Mouse (Mus musculus) intestine, postnatal 0 days (tissue): ENCODE data around the gene Frem2. TPM values are rescaled to one million over a fixed set of nuclear protein-coding genes. Genes with fewer than 3 reads are reported as not detected.
A peak's percentile ranks its signal among the peaks of the same experiment; 100 is the strongest.

Experiments
- ATAC-seq: fragments of 200-750 bp; cut with Nextera tagmentation; 2 replicates; pipeline ENCODE4 v1.8.0; 2017; ENCODE audit warnings: mild to moderate bottlenecking, moderate TSS enrichment, moderate library complexity
- H3K27ac ChIP-seq: fragments of 300-500 bp; sonication (generic); 2 replicates; pipeline ENCODE4 v1.5.1; 2014; ENCODE audit warnings: mild to moderate bottlenecking, low read depth, low read length, moderate library complexity
- H3K27me3 ChIP-seq: fragments of 300-500 bp; sonication (generic); replicated peaks from 2 replicates; pipeline ENCODE4 v1.6.1; 2014; ENCODE audit warnings: low read length, mixed read lengths; ENCODE audit not compliant: control insufficient read depth, insufficient read depth
- H3K36me3 ChIP-seq: fragments of 300-500 bp; sonication (generic); 2 replicates; pipeline ENCODE4 v1.6.1; 2014; ENCODE audit warnings: mild to moderate bottlenecking, moderate library complexity; ENCODE audit not compliant: control insufficient read depth, insufficient read depth
- H3K4me1 ChIP-seq: fragments of 300-500 bp; sonication (generic); replicated peaks from 2 replicates; pipeline ENCODE4 v1.6.1; 2014; ENCODE audit warnings: antibody characterized with exemption, low read length, mixed read lengths; ENCODE audit not compliant: control insufficient read depth, insufficient read depth
- H3K4me2 ChIP-seq: fragments of 300-500 bp; sonication (generic); replicated peaks from 2 replicates; pipeline ENCODE4 v1.6.1; 2014; ENCODE audit warnings: low read depth, mild to moderate bottlenecking, moderate library complexity
- H3K4me3 ChIP-seq: fragments of 300-500 bp; sonication (generic); 2 replicates; pipeline ENCODE4 v1.5.1; 2014; ENCODE audit warnings: low read depth, low read length
- H3K9ac ChIP-seq: fragments of 300-500 bp; sonication (generic); 2 replicates; pipeline ENCODE4 v1.6.1; 2014; ENCODE audit warnings: mild to moderate bottlenecking, low read depth, low read length
- H3K9me3 ChIP-seq: fragments of 300-500 bp; sonication (generic); 2 replicates; pipeline ENCODE4 v1.6.1; 2016; ENCODE audit warnings: mixed run types; ENCODE audit not compliant: control insufficient read depth
- CTCF ChIP-seq: sonication (generic); IDR thresholded peaks from 2 replicates; pipeline ENCODE4 v1.5.1; 2016; ENCODE audit warnings: low read depth, mild to moderate bottlenecking, control low read depth, antibody characterized with exemption, moderate library complexity
- WGBS: fragments of 180-500 bp; shearing (Covaris S2); extraction: QIAGEN DNeasy Blood & Tissue Kit; methylation state at CpG from one replicate; pipeline ENCODE4 v1.1.7; 2014; 5-methylcytosine and 5-hydroxymethylcytosine counted together
- polyA plus RNA-seq: library from polyadenylated mRNA; unstranded; fragments of >200 nt; fragmentation: Nextera tagmentation; extraction: Ambion mirVana; gene quantifications from 2 replicates; pipeline ENCODE4 v1.2.1, GENCODE M21; 2015

Gene Frem2
- polyA plus RNA-seq, 1 experiment from 2014 or later: 2.8 TPM

DNA sequence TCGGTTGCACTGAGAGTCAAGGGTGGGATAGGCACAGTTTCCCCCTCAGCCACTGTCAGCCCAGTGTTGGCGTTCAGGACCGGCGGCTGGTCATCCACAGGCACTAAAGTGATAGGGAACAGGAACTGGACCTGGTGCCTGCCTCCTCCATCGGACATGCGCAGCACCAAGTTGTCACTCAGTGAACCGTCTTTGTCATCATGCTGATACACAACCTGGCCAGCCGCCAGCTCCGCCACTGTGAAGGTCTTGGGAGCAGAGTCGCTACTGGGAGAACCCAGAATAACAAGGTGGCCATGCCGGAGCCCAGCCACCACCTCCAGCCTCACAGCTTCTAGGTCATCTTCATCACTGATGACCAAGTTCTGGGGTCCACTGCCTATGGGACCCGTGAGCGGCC lies 1.8 kb downstream of the Frem2 start:
- TF ChIP-seq CTCF: no peak
- Histone ChIP-seq H3K36me3 (peaks cover 11% of the 10 kb centered on the region; the same call in 1 of the 2 replicates), H3K27me3 (no peaks in the 10 kb centered on the region), H3K4me3 (no peak overlapping the region), H3K4me2 (no peak overlapping the region), H3K9me3 (peaks cover 10% of the 10 kb centered on the region; the same call in 1 of the 2 replicates), H3K4me1 (0 out of 2 replicates have a peak, but pooled peaks cover 4% of the 10 kb centered on the region), H3K9ac (no peak overlapping the region), H3K27ac (no peak overlapping the region)
- ATAC-seq: no peak
- WGBS: 88% methylated on average over 13 of the region's 13 CpGs

GRCm38 (mm10) chr3:53650003-53650748 lies 7.0 kb downstream of the Frem2 start:
- peaks cover 8% of the 10 kb centered on the region; the same call in 1 of the 2 replicates for H3K9me3 ChIP-seq
- H3K4me2 ChIP-seq: no peak overlapping the region
- H3K27ac ChIP-seq: no peak overlapping the region
- H3K4me3 ChIP-seq: no peak overlapping the region
- H3K36me3 ChIP-seq: peaks cover 10% of the 10 kb centered on the region; the same call in 1 of the 2 replicates
- no peak overlapping the region for H3K9ac ChIP-seq
- TF ChIP-seq CTCF: no peak
- WGBS: 36% methylated on average over 8 of the region's 8 CpGs
- ATAC-seq: no peak
- H3K27me3 ChIP-seq: no peaks in the 10 kb centered on the region
- no peaks in the 10 kb centered on the region for H3K4me1 ChIP-seq

DNA sequence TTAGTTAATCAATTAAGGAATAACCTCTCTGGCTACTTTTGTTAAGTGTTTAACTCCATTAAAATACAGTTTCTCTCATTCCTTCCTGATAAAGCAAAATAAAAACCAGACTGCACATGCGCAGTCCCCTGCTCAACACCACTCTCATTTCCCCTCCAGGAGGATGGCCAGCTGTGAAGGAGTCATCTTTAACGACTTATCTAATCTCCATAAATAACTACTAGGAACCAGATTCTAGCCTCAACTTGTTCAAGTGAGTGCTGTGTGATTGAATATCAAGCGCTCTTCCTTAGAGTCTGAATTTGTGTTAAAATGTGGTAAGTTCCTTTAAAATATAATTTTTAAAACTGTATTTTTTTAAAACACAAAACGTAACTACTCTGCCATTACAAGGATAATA lies 7.7 kb downstream of the Frem2 start:
- peaks cover 2% of the 10 kb centered on the region; the same call in 1 of the 2 replicates for H3K36me3 ChIP-seq
- H3K9ac ChIP-seq: no peak overlapping the region
- no peak overlapping the region for H3K27ac ChIP-seq
- H3K4me2 ChIP-seq: no peak overlapping the region
- no peak for TF ChIP-seq CTCF
- H3K4me1 ChIP-seq: no peaks in the 10 kb centered on the region
- no peaks in the 10 kb centered on the region for H3K27me3 ChIP-seq
- 64% methylated on average over 4 of the region's 4 CpGs for WGBS
- H3K4me3 ChIP-seq: no peak overlapping the region
- H3K9me3 ChIP-seq: 0 out of 2 replicates have a peak, but pooled peaks cover 7% of the 10 kb centered on the region
- ATAC-seq: no peak

DNA sequence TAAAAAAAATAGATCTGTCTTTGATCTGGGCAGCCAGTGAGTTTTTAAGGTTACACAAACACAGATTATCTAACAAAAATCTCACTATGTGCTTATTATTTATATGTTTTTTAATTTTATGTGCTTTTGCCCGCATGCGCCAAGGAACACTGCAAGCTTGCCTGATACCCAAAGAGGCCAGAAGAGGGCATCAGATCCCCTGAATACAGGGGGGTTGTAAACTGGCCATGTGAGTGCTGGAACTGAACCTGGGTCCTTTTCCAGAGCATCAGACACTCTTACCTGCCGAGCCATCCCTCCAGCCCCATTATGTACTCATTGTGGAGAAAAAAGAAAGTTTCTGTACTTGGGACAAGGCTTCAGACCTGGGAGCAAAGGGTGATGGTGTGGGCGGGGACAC lies 8.3 kb downstream of the Frem2 start:
- Histone ChIP-seq H3K9me3 (0 out of 2 replicates have a peak, but pooled peaks cover 2% of the 10 kb centered on the region), H3K9ac (no peak overlapping the region), H3K4me1 (no peaks in the 10 kb centered on the region), H3K27me3 (no peaks in the 10 kb centered on the region), H3K4me2 (no peak overlapping the region), H3K4me3 (no peak overlapping the region), H3K36me3 (no peaks in the 10 kb centered on the region), H3K27ac (no peak overlapping the region)
- WGBS: 90% methylated on average over 4 of the region's 4 CpGs
- no peak for ATAC-seq
- peak; percentile 48; the same call in 1 of the 2 replicates for TF ChIP-seq CTCF

DNA sequence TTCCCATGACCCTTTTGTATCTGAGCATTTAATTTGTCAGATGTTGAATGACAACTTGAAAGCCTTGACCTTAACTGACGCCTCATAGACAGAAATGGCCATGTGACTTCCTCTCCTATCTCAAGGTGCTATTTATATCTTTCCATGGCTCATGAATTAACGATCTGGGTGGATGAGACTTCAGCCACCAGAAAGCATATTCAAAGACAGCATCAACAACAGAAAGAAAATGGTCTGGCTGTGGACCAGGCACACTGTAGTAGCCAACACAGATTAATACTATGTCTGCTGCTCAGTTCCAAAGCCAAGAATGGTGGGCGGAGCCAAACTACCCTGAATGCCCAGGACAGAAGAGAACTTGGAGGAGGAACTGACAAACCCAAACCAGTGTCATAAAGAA lies 21.2 kb downstream of the Frem2 start:
- no peaks in the 10 kb centered on the region for H3K27me3 ChIP-seq
- no peak overlapping the region for H3K27ac ChIP-seq
- TF ChIP-seq CTCF: no peak
- no peak overlapping the region for H3K4me3 ChIP-seq
- no peak for ATAC-seq
- no peaks in the 10 kb centered on the region for H3K36me3 ChIP-seq
- no peak overlapping the region for H3K9ac ChIP-seq
- no peaks in the 10 kb centered on the region for H3K4me1 ChIP-seq
- 62% methylated on average over 3 of the region's 3 CpGs for WGBS
- H3K4me2 ChIP-seq: no peak overlapping the region
- H3K9me3 ChIP-seq: no peaks in the 10 kb centered on the region

GRCm38 (mm10) chr3:53631126-53631525 lies 26.0 kb downstream of the Frem2 start:
- H3K9me3 ChIP-seq: no peaks in the 10 kb centered on the region
- no peak for TF ChIP-seq CTCF
- 77% methylated on average over 14 of the region's 14 CpGs for WGBS
- ATAC-seq: no peak
- no peak overlapping the region for H3K9ac ChIP-seq
- no peak overlapping the region for H3K4me3 ChIP-seq
- no peaks in the 10 kb centered on the region for H3K27me3 ChIP-seq
- H3K4me1 ChIP-seq: no peaks in the 10 kb centered on the region
- H3K27ac ChIP-seq: no peak overlapping the region
- no peak overlapping the region for H3K4me2 ChIP-seq
- no peaks in the 10 kb centered on the region for H3K36me3 ChIP-seq
